Mouse (Mus musculus) limb, embryonic 12.5 days (tissue): ENCODE results near the gene Col25a1. TPM values are rescaled to one million over a fixed set of nuclear protein-coding genes. Genes with fewer than 3 reads are reported as not detected.

Experiments used
- ATAC-seq: fragments of 200-750 bp; cut with Nextera tagmentation; 2 replicates; pipeline ENCODE4 v1.8.0; 2017; ENCODE audit warnings: low read depth, moderate TSS enrichment; ENCODE audit not compliant: insufficient number of reproducible peaks, insufficient read depth, low FRiP score, low TSS enrichment
- H3K27ac ChIP-seq: fragments of 300-500 bp; sonication (generic); 2 replicates; pipeline ENCODE4 v1.5.1; 2016; ENCODE audit warnings: mild to moderate bottlenecking, moderate library complexity
- H3K27me3 ChIP-seq: fragments of 300-500 bp; sonication (generic); 2 replicates; pipeline ENCODE4 v1.6.1; 2016; ENCODE audit warnings: mild to moderate bottlenecking, moderate library complexity
- H3K36me3 ChIP-seq: fragments of 300-500 bp; sonication (generic); 2 replicates; pipeline ENCODE4 v1.6.1; 2016; ENCODE audit warnings: mild to moderate bottlenecking, moderate library complexity
- H3K4me1 ChIP-seq: fragments of 300-500 bp; sonication (generic); replicated peaks from 2 replicates; pipeline ENCODE4 v1.6.1; 2016
- H3K4me2 ChIP-seq: fragments of 300-500 bp; sonication (generic); 2 replicates; pipeline ENCODE4 v1.6.1; 2016; ENCODE audit warnings: mild to moderate bottlenecking, moderate library complexity
- H3K4me3 ChIP-seq: fragments of 300-500 bp; sonication (generic); replicated peaks from 2 replicates; pipeline ENCODE4 v1.5.1; 2016; ENCODE audit warnings: mild to moderate bottlenecking
- H3K9ac ChIP-seq: fragments of 300-500 bp; sonication (generic); replicated peaks from 2 replicates; pipeline ENCODE4 v1.6.1; 2016; ENCODE audit warnings: mild to moderate bottlenecking, moderate library complexity
- H3K9me3 ChIP-seq: fragments of 300-500 bp; sonication (generic); 2 replicates; pipeline ENCODE4 v1.6.1; 2016; ENCODE audit warnings: mild to moderate bottlenecking, moderate library complexity
- WGBS: fragments of 180-500 bp; shearing (Covaris S2); methylation state at CpG from one replicate; pipeline ENCODE4 v1.1.7; 2016; 5-methylcytosine and 5-hydroxymethylcytosine counted together
- polyA plus RNA-seq: library from polyadenylated mRNA; unstranded; fragments of >200 nt; fragmentation: Nextera tagmentation; extraction: Ambion mirVana; gene quantifications from 2 replicates; pipeline ENCODE4 v1.2.1, GENCODE M21; 2016

Gene Col25a1
- polyA plus RNA-seq, 1 experiment from 2014 or later = 43.2 TPM

- 86% methylated on average over 2 of the region's 2 CpGs for WGBS
- Histone ChIP-seq H3K36me3 (no peaks in the 10 kb centered on the region), H3K27me3 (no peaks in the 10 kb centered on the region), H3K27ac (no peak overlapping the region), H3K9ac (no peak overlapping the region), H3K4me1 (peaks cover 10% of the 10 kb centered on the region; the same call in 1 of the 2 replicates), H3K4me2 (no peak overlapping the region), H3K4me3 (no peak overlapping the region), H3K9me3 (no peaks in the 10 kb centered on the region)
- no peak for ATAC-seq
Observed at GRCm38 (mm10) chr3:130288102-130288501, 156.8 kb downstream of the Col25a1 start.

GRCm38 (mm10) chr3:130288756-130289155, 157.5 kb downstream of the Col25a1 start:
- WGBS = 75% methylated on average over 4 of the region's 4 CpGs
- H3K36me3 ChIP-seq = no peaks in the 10 kb centered on the region
- no peak overlapping the region for H3K4me2 ChIP-seq
- ATAC-seq = no peak
- H3K9me3 ChIP-seq = no peaks in the 10 kb centered on the region
- H3K27me3 ChIP-seq = no peaks in the 10 kb centered on the region
- H3K9ac ChIP-seq = no peak overlapping the region
- no peak overlapping the region for H3K4me3 ChIP-seq
- H3K27ac ChIP-seq = no peak overlapping the region
- H3K4me1 ChIP-seq = peaks cover 10% of the 10 kb centered on the region; the same call in 1 of the 2 replicates

GRCm38 (mm10) chr3:130289220-130289619, 157.9 kb downstream of the Col25a1 start:
- H3K4me2 ChIP-seq = no peak overlapping the region
- H3K4me1 ChIP-seq = peaks cover 6% of the 10 kb centered on the region; the same call in 1 of the 2 replicates

GRCm38 (mm10) chr3:130290175-130290574, 158.9 kb downstream of the Col25a1 start:
- no peaks in the 10 kb centered on the region for H3K36me3 ChIP-seq
- no peak for ATAC-seq
- H3K4me1 ChIP-seq = peaks cover 5% of the 10 kb centered on the region; the same call in 1 of the 2 replicates
- no peak overlapping the region for H3K9ac ChIP-seq
- H3K27me3 ChIP-seq = no peaks in the 10 kb centered on the region
- no peaks in the 10 kb centered on the region for H3K9me3 ChIP-seq
- peak overlapping the region; percentile 3; the same call in 1 of the 2 replicates for H3K27ac ChIP-seq
- 36% methylated on average over 6 of the region's 6 CpGs for WGBS
- H3K4me2 ChIP-seq = no peak overlapping the region
- no peak overlapping the region for H3K4me3 ChIP-seq

More at GRCm38 (mm10) chr3:130289220-130289619, 157.9 kb downstream of the Col25a1 start:
- no peak overlapping the region for H3K9ac ChIP-seq
- no peak overlapping the region for H3K4me3 ChIP-seq
- no peaks in the 10 kb centered on the region for H3K27me3 ChIP-seq
- no peak overlapping the region for H3K27ac ChIP-seq
- no peak for ATAC-seq
- 90% methylated on average over 3 of the region's 3 CpGs for WGBS
- H3K9me3 ChIP-seq = no peaks in the 10 kb centered on the region
- no peaks in the 10 kb centered on the region for H3K36me3 ChIP-seq

- Histone ChIP-seq H3K27ac (no peak overlapping the region), H3K27me3 (no peaks in the 10 kb centered on the region), H3K36me3 (no peaks in the 10 kb centered on the region), H3K4me1 (peaks cover 5% of the 10 kb centered on the region; the same call in 1 of the 2 replicates), H3K9me3 (no peaks in the 10 kb centered on the region), H3K9ac (no peak overlapping the region), H3K4me3 (no peak overlapping the region), H3K4me2 (no peak overlapping the region)
- no peak for ATAC-seq
- 94% methylated on average over 5 of the region's 5 CpGs for WGBS
Observed at GRCm38 (mm10) chr3:130290672-130291071, 159.4 kb downstream of the Col25a1 start.

- no peak for ATAC-seq
- WGBS = 91% methylated on average over 5 of the region's 5 CpGs
Observed at GRCm38 (mm10) chr3:130291926-130292325, 160.6 kb downstream of the Col25a1 start.

GRCm38 (mm10) chr3:130300530-130300929, 169.2 kb downstream of the Col25a1 start:
- Histone ChIP-seq H3K9ac (no peak overlapping the region), H3K9me3 (no peaks in the 10 kb centered on the region), H3K4me3 (no peak overlapping the region), H3K4me1 (peaks cover 14% of the 10 kb centered on the region), H3K36me3 (no peaks in the 10 kb centered on the region), H3K27me3 (no peaks in the 10 kb centered on the region; the same call in 1 of the 2 replicates), H3K4me2 (no peak overlapping the region), H3K27ac (no peak overlapping the region)
- 74% methylated on average over 3 of the region's 3 CpGs for WGBS
- ATAC-seq = no peak

More at GRCm38 (mm10) chr3:130291926-130292325, 160.6 kb downstream of the Col25a1 start:
- H3K4me1 ChIP-seq = peaks cover 5% of the 10 kb centered on the region; the same call in 1 of the 2 replicates
- H3K27ac ChIP-seq = no peak overlapping the region
- no peaks in the 10 kb centered on the region for H3K27me3 ChIP-seq
- H3K4me3 ChIP-seq = no peak overlapping the region
- H3K36me3 ChIP-seq = no peaks in the 10 kb centered on the region
- H3K9me3 ChIP-seq = no peaks in the 10 kb centered on the region
- H3K9ac ChIP-seq = no peak overlapping the region
- no peak overlapping the region for H3K4me2 ChIP-seq

- WGBS = 9% methylated on average over 12 of the region's 12 CpGs
- H3K9ac ChIP-seq = no peak overlapping the region
- H3K27ac ChIP-seq = no peak overlapping the region
Observed at GRCm38 (mm10) chr3:130303597-130303996, 172.3 kb downstream of the Col25a1 start.

GRCm38 (mm10) chr3:130304827-130305226, 173.5 kb downstream of the Col25a1 start:
- no peak overlapping the region for H3K9ac ChIP-seq
- H3K27ac ChIP-seq = no peak overlapping the region
- no peak overlapping the region for H3K4me3 ChIP-seq
- H3K4me1 ChIP-seq = peaks cover 18% of the 10 kb centered on the region
- WGBS = 85% methylated on average over 9 of the region's 9 CpGs
- no peak for ATAC-seq
- no peaks in the 10 kb centered on the region for H3K9me3 ChIP-seq
- no peaks in the 10 kb centered on the region for H3K36me3 ChIP-seq
- H3K4me2 ChIP-seq = no peak overlapping the region
- H3K27me3 ChIP-seq = no peaks in the 10 kb centered on the region; the same call in 1 of the 2 replicates

More at GRCm38 (mm10) chr3:130303597-130303996, 172.3 kb downstream of the Col25a1 start:
- peaks cover 15% of the 10 kb centered on the region for H3K4me1 ChIP-seq
- H3K36me3 ChIP-seq = no peaks in the 10 kb centered on the region
- H3K9me3 ChIP-seq = no peaks in the 10 kb centered on the region
- H3K4me3 ChIP-seq = no peak overlapping the region
- H3K4me2 ChIP-seq = peak overlapping the region; percentile 45
- ATAC-seq = no peak
- H3K27me3 ChIP-seq = no peaks in the 10 kb centered on the region; the same call in 1 of the 2 replicates

- Histone ChIP-seq H3K36me3 (no peaks in the 10 kb centered on the region), H3K27ac (no peak overlapping the region), H3K9me3 (no peaks in the 10 kb centered on the region), H3K27me3 (no peaks in the 10 kb centered on the region; the same call in 1 of the 2 replicates), H3K4me2 (no peak overlapping the region), H3K4me1 (peaks cover 24% of the 10 kb centered on the region), H3K4me3 (no peak overlapping the region), H3K9ac (no peak overlapping the region)
- ATAC-seq = no peak
- 79% methylated on average over 9 of the region's 9 CpGs for WGBS
Observed at GRCm38 (mm10) chr3:130305686-130306085, 174.4 kb downstream of the Col25a1 start.

GRCm38 (mm10) chr3:130309277-130309676, 178.0 kb downstream of the Col25a1 start:
- Histone ChIP-seq H3K9ac (no peak overlapping the region), H3K4me3 (no peak overlapping the region), H3K36me3 (no peaks in the 10 kb centered on the region), H3K27ac (no peak overlapping the region), H3K4me2 (no peak overlapping the region), H3K9me3 (no peaks in the 10 kb centered on the region), H3K27me3 (no peaks in the 10 kb centered on the region; the same call in 1 of the 2 replicates), H3K4me1 (peaks cover 32% of the 10 kb centered on the region)
- no peak for ATAC-seq
- WGBS = 55% methylated on average over 4 of the region's 4 CpGs
